Mouse (Mus musculus) limb, embryonic 14.5 days (tissue): ENCODE measurements around the gene Slc26a6. TPM values are rescaled to one million over a fixed set of nuclear protein-coding genes. Genes with fewer than 3 reads are reported as not detected.

Experiments used
- ATAC-seq: fragments of 200-750 bp; cut with Nextera tagmentation; 2 replicates; pipeline ENCODE4 v1.8.0; 2017; ENCODE audit warnings: low read depth, moderate number of reproducible peaks, moderate TSS enrichment; ENCODE audit not compliant: low FRiP score
- DNase-seq: peaks from one replicate; pipeline ENCODE4 v3.0.0-alpha.2; 2015; ENCODE audit warnings: low spot score
- H3K27ac ChIP-seq: fragments of 300-500 bp; sonication (generic); replicated peaks from 2 replicates; pipeline ENCODE4 v1.5.1; 2014; ENCODE audit warnings: low read depth, mild to moderate bottlenecking, low read length, moderate library complexity, mixed read lengths
- H3K27me3 ChIP-seq: fragments of 300-500 bp; sonication (generic); 2 replicates; pipeline ENCODE4 v1.6.1; 2014; ENCODE audit warnings: low read length, mixed read lengths; ENCODE audit not compliant: control insufficient read depth, insufficient read depth
- H3K36me3 ChIP-seq: fragments of 300-500 bp; sonication (generic); 2 replicates; pipeline ENCODE4 v1.6.1; 2014; ENCODE audit warnings: mild to moderate bottlenecking, low read length, moderate library complexity, mixed read lengths; ENCODE audit not compliant: control insufficient read depth, insufficient read depth
- H3K4me1 ChIP-seq: fragments of 300-500 bp; sonication (generic); 2 replicates; pipeline ENCODE4 v1.6.1; 2014; ENCODE audit warnings: antibody characterized with exemption, low read length, mixed read lengths; ENCODE audit not compliant: control insufficient read depth, insufficient read depth
- H3K4me2 ChIP-seq: fragments of 300-500 bp; sonication (generic); replicated peaks from 2 replicates; pipeline ENCODE4 v1.6.1; 2014; ENCODE audit warnings: low read depth, mild to moderate bottlenecking, low read length, moderate library complexity; ENCODE audit not compliant: severe bottlenecking
- H3K4me3 ChIP-seq: fragments of 300-500 bp; sonication (generic); replicated peaks from 2 replicates; pipeline ENCODE4 v1.5.1; 2014; ENCODE audit warnings: low read length
- H3K9ac ChIP-seq: fragments of 300-500 bp; sonication (generic); 2 replicates; pipeline ENCODE4 v1.6.1; 2014; ENCODE audit warnings: mild to moderate bottlenecking, low read depth, low read length, moderate library complexity; ENCODE audit not compliant: severe bottlenecking
- H3K9me3 ChIP-seq: fragments of 300-500 bp; sonication (generic); 2 replicates; pipeline ENCODE4 v1.6.1; 2016; ENCODE audit warnings: low read length; ENCODE audit not compliant: control insufficient read depth
- POLR2A ChIP-seq: fragments of 200-500 bp; IDR thresholded peaks from 2 replicates; pipeline ENCODE4 v1.8.0; 2012; ENCODE audit warnings: inconsistent platforms, mild to moderate bottlenecking, moderate library complexity, borderline replicate concordance; ENCODE audit not compliant: insufficient read depth, insufficient read length; ENCODE audit errors: extremely low read depth
- WGBS: fragments of 180-500 bp; shearing (Covaris S2); extraction: QIAGEN DNeasy Blood & Tissue Kit; methylation state at CpG from one replicate; pipeline ENCODE4 v1.1.7; 2014; 5-methylcytosine and 5-hydroxymethylcytosine counted together
- microRNA-seq: library from miRNA; unstranded; fragments of <30 nt; microRNA quantifications from one replicate; pipeline ENCODE4, GENCODE M21; 2016
- polyA plus RNA-seq, 2 experiments: library from polyadenylated mRNA; depleted of rRNA in 1 of 2; stranded (reverse) in 1 of 2; unstranded in 1 of 2; fragments of >200 nt; fragmentation: Nextera tagmentation in 1 of 2; extraction: Ambion mirVana in 1 of 2; gene quantifications; 2 replicates each; pipeline versions ENCODE4 v1.2.1 to v1.2.3; 2012 to 2014

Slc26a6 gene
- polyA plus RNA-seq, 2 experiments, result 14.5 to 28.8 TPM

DNA sequence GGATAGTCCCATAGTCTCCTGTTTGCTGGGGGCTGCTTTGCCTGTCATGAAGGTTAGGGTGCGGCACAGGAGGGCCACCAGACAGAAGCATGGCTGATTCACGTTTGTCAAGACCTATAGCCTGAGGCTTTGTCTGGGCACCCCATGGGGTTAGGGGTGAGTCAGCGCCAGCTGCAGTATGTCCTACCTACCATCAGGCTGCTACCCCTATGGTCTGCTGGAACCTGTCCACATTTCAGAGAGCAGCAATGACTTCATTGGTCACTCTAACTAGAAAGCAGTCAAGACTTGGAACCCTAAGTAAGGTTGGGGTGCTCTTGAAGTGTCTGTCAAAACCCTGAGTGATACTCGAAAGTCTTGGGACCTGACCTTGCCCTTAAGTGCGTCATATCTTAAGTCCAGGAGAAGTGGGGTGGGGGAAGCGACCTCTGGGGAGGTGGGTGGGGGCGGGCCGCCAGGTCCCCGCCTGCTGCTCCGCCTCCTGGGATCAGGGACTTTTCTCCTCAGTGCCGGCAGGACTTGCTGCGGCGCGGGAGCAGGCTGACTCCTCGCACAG lies 100.1 kb downstream of the Slc26a6 start, which contains the start of gene Col7a1:
Gene Col7a1, plus strand, starts transcription at position 506 of the 556 bp plus-strand sequence.
- Histone ChIP-seq H3K4me2 (peak within 1 kb of the TSS; percentile 36), H3K4me3 (peak within 1 kb of the TSS; percentile 21), H3K36me3 (peaks cover 24% of the 10 kb centered on the region), H3K9me3 (no peaks in the 10 kb centered on the region), H3K27me3 (peaks cover 9% of the 10 kb centered on the region; the same call in 1 of the 2 replicates), H3K27ac (no peak within 1 kb of the TSS), H3K9ac (no peak within 1 kb of the TSS; the same call in 1 of the 2 replicates), H3K4me1 (peaks cover 23% of the 10 kb centered on the region)
- WGBS, result 9% methylated on average over 14 of the region's 15 CpGs
- no peak for DNase-seq
- ATAC-seq, result no peak
- no peak for TF ChIP-seq POLR2A

DNA sequence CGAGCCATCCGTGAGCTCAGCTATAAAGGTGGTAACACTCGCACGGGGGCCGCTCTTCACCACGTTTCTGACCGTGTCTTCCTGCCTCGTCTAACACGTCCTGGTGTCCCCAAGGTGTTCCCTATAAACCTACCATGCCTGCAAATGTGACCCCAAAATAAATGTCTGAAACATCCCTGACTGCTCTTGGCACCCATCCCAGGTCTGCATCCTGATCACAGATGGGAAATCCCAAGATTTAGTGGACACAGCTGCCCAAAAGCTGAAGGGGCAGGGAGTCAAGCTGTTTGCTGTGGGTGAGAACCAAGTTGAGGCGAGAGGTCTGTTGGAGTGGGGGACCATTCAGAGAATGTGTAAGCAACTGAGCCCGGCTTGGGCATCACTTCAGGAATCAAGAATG lies 102.2 kb downstream of the Slc26a6 start:
- WGBS, result 81% methylated on average over 11 of the region's 11 CpGs
- Histone ChIP-seq H3K36me3 (peaks cover 4% of the 10 kb centered on the region), H3K9ac (no peak overlapping the region), H3K27me3 (peaks cover 9% of the 10 kb centered on the region; the same call in 1 of the 2 replicates), H3K27ac (no peak overlapping the region), H3K9me3 (no peaks in the 10 kb centered on the region), H3K4me2 (no peak overlapping the region), H3K4me3 (no peak overlapping the region), H3K4me1 (peaks cover 3% of the 10 kb centered on the region)
- no peak for TF ChIP-seq POLR2A
- no peak for DNase-seq
- ATAC-seq, result no peak

DNA sequence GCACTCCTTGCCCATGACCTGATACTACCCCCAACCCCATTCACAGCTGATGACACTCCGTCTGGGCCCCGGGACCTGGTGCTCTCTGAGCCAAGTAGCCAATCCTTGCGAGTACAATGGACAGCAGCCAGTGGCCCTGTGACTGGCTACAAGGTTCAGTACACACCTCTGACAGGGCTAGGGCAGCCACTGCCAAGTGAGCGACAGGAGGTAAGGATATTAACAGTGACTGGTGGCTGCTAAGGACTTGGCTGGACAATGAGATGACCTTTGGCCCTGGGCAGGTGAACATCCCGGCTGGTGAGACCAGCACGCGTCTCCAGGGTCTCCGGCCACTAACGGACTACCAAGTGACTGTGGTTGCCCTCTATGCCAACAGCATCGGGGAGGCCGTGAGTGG lies 102.8 kb downstream of the Slc26a6 start:
- no peak for DNase-seq
- TF ChIP-seq POLR2A, result no peak
- WGBS, result 86% methylated on average over 11 of the region's 11 CpGs
- Histone ChIP-seq H3K4me2 (no peak overlapping the region), H3K36me3 (no peaks in the 10 kb centered on the region), H3K27me3 (peaks cover 9% of the 10 kb centered on the region; the same call in 1 of the 2 replicates), H3K9ac (no peak overlapping the region), H3K27ac (no peak overlapping the region), H3K9me3 (no peaks in the 10 kb centered on the region), H3K4me1 (no peaks in the 10 kb centered on the region), H3K4me3 (no peak overlapping the region)
- no peak for ATAC-seq

Small RNAs within 50 kb of the gene (microRNA-seq; reads per million reads assigned to microRNA genes)
- gene Gm23156, result not detected

Other genes starting within 250 kb of the Slc26a6 start
- gene Arih2, start 203.9 kb upstream of the Slc26a6 start, polyA plus RNA-seq (2012; rRNA removed), result 46.2 and 48.5 TPM in 2 replicates
- 35.7 and 39.8 TPM in 2 replicates for gene Arih2, start 203.9 kb upstream of the Slc26a6 start, polyA plus RNA-seq (2014; fragmentation: Nextera tagmentation; extraction: Ambion mirVana)
- 16.6 and 20.7 TPM in 2 replicates for gene Slc25a20, start 191.2 kb upstream of the Slc26a6 start, polyA plus RNA-seq (2012; rRNA removed)
- gene Slc25a20, start 191.2 kb upstream of the Slc26a6 start, polyA plus RNA-seq (2014; fragmentation: Nextera tagmentation; extraction: Ambion mirVana), result 28.2 and 29.1 TPM in 2 replicates
- gene Prkar2a, start 164.0 kb upstream of the Slc26a6 start, polyA plus RNA-seq (2012; rRNA removed), result 18.5 and 20.4 TPM in 2 replicates
- gene Prkar2a, start 164.0 kb upstream of the Slc26a6 start, polyA plus RNA-seq (2014; fragmentation: Nextera tagmentation; extraction: Ambion mirVana), result 33.6 and 34.1 TPM in 2 replicates
- 265 and 285 TPM in 2 replicates for gene Ip6k2, start 69.5 kb upstream of the Slc26a6 start, polyA plus RNA-seq (2012; rRNA removed)
- 119 and 126 TPM in 2 replicates for gene Ip6k2, start 69.5 kb upstream of the Slc26a6 start, polyA plus RNA-seq (2014; fragmentation: Nextera tagmentation; extraction: Ambion mirVana)
- gene Nckipsd, start 44.9 kb upstream of the Slc26a6 start, polyA plus RNA-seq (2012; rRNA removed), result 24.0 and 30.1 TPM in 2 replicates
- gene Nckipsd, start 44.9 kb upstream of the Slc26a6 start, polyA plus RNA-seq (2014; fragmentation: Nextera tagmentation; extraction: Ambion mirVana), result 14.0 and 17.2 TPM in 2 replicates
- gene Celsr3, start 27.0 kb upstream of the Slc26a6 start, polyA plus RNA-seq (2012; rRNA removed), result 0.36 and 0.37 TPM in 2 replicates
- gene Celsr3, start 27.0 kb upstream of the Slc26a6 start, polyA plus RNA-seq (2014; fragmentation: Nextera tagmentation; extraction: Ambion mirVana), result 0.07 and 0.12 TPM in 2 replicates
- gene Tmem89, start 61.3 kb downstream of the Slc26a6 start, polyA plus RNA-seq (2012; rRNA removed), result 0.24 and 0.44 TPM in 2 replicates
- 0.22 TPM in 1 of 2 replicates, not detected in the other for gene Tmem89, start 61.3 kb downstream of the Slc26a6 start, polyA plus RNA-seq (2014; fragmentation: Nextera tagmentation; extraction: Ambion mirVana)
- gene Uqcrc1, start 83.3 kb downstream of the Slc26a6 start, polyA plus RNA-seq (2012; rRNA removed), result 347 and 412 TPM in 2 replicates
- 455 and 465 TPM in 2 replicates for gene Uqcrc1, start 83.3 kb downstream of the Slc26a6 start, polyA plus RNA-seq (2014; fragmentation: Nextera tagmentation; extraction: Ambion mirVana)
- 44.6 and 49.9 TPM in 2 replicates for gene Col7a1, start 100.3 kb downstream of the Slc26a6 start, polyA plus RNA-seq (2012; rRNA removed)
- gene Col7a1, start 100.3 kb downstream of the Slc26a6 start, polyA plus RNA-seq (2014; fragmentation: Nextera tagmentation; extraction: Ambion mirVana), result 17.5 and 25.9 TPM in 2 replicates
- gene Ucn2, start 132.7 kb downstream of the Slc26a6 start, polyA plus RNA-seq (2012; rRNA removed), result 6.2 and 6.5 TPM in 2 replicates
- 1.0 and 1.5 TPM in 2 replicates for gene Ucn2, start 132.7 kb downstream of the Slc26a6 start, polyA plus RNA-seq (2014; fragmentation: Nextera tagmentation; extraction: Ambion mirVana)
- gene Pfkfb4, start 138.5 kb downstream of the Slc26a6 start, polyA plus RNA-seq (2012; rRNA removed), result 14.5 and 19.6 TPM in 2 replicates
- gene Pfkfb4, start 138.5 kb downstream of the Slc26a6 start, polyA plus RNA-seq (2014; fragmentation: Nextera tagmentation; extraction: Ambion mirVana), result 9.1 and 9.4 TPM in 2 replicates
- 150 and 245 TPM in 2 replicates for gene Shisa5, start 185.3 kb downstream of the Slc26a6 start, polyA plus RNA-seq (2012; rRNA removed)
- 82.4 and 86.7 TPM in 2 replicates for gene Shisa5, start 185.3 kb downstream of the Slc26a6 start, polyA plus RNA-seq (2014; fragmentation: Nextera tagmentation; extraction: Ambion mirVana)
- 33.5 and 50.8 TPM in 2 replicates for gene Trex1, start 206.5 kb downstream of the Slc26a6 start, polyA plus RNA-seq (2012; rRNA removed)
- gene Trex1, start 206.5 kb downstream of the Slc26a6 start, polyA plus RNA-seq (2014; fragmentation: Nextera tagmentation; extraction: Ambion mirVana), result 12.5 and 13.7 TPM in 2 replicates
- gene Atrip, start 220.8 kb downstream of the Slc26a6 start, polyA plus RNA-seq (2012; rRNA removed), result 30.5 and 40.3 TPM in 2 replicates
- 22.2 and 25.1 TPM in 2 replicates for gene Atrip, start 220.8 kb downstream of the Slc26a6 start, polyA plus RNA-seq (2014; fragmentation: Nextera tagmentation; extraction: Ambion mirVana)
- 9.0 and 9.1 TPM in 2 replicates for gene Ccdc51, start 229.2 kb downstream of the Slc26a6 start, polyA plus RNA-seq (2012; rRNA removed)
- gene Ccdc51, start 229.2 kb downstream of the Slc26a6 start, polyA plus RNA-seq (2014; fragmentation: Nextera tagmentation; extraction: Ambion mirVana), result 13.5 and 15.3 TPM in 2 replicates
- gene Tma7, start 229.3 kb downstream of the Slc26a6 start, polyA plus RNA-seq (2012; rRNA removed), result 122 and 191 TPM in 2 replicates
- 658 and 664 TPM in 2 replicates for gene Tma7, start 229.3 kb downstream of the Slc26a6 start, polyA plus RNA-seq (2014; fragmentation: Nextera tagmentation; extraction: Ambion mirVana)
- 31.0 and 36.8 TPM in 2 replicates for gene Plxnb1, start 242.1 kb downstream of the Slc26a6 start, polyA plus RNA-seq (2012; rRNA removed)
- 8.2 and 10.0 TPM in 2 replicates for gene Plxnb1, start 242.1 kb downstream of the Slc26a6 start, polyA plus RNA-seq (2014; fragmentation: Nextera tagmentation; extraction: Ambion mirVana)